Mouse (Mus musculus): Measurements from ENCODE around the gene Zfp114. TPM values are rescaled to one million over a fixed set of nuclear protein-coding genes. Genes with fewer than 3 reads are reported as not detected.

Zfp114 gene
- polyA plus RNA-seq, 1 experiment from 2014 or later, result 10.0 TPM

Other genes with a start within 250 kb of the Zfp114 start
- not detected in 2 replicates for gene Vmn1r179, start 248.1 kb upstream of the Zfp114 start, polyA plus RNA-seq (2015; fragmentation: Nextera tagmentation; extraction: Ambion mirVana)
- not detected in 2 replicates for gene Vmn1r180, start 224.4 kb upstream of the Zfp114 start, polyA plus RNA-seq (2015; fragmentation: Nextera tagmentation; extraction: Ambion mirVana)
- gene Vmn1r181, start 200.4 kb upstream of the Zfp114 start, polyA plus RNA-seq (2015; fragmentation: Nextera tagmentation; extraction: Ambion mirVana), result not detected in 2 replicates
- gene V1rd19, start 173.4 kb upstream of the Zfp114 start, polyA plus RNA-seq (2015; fragmentation: Nextera tagmentation; extraction: Ambion mirVana), result not detected in 2 replicates
- not detected in 2 replicates for gene Vmn1r183, start 121.8 kb upstream of the Zfp114 start, polyA plus RNA-seq (2015; fragmentation: Nextera tagmentation; extraction: Ambion mirVana)
- 44.0 and 46.7 TPM in 2 replicates for gene Zfp180, start 93.1 kb upstream of the Zfp114 start, polyA plus RNA-seq (2015; fragmentation: Nextera tagmentation; extraction: Ambion mirVana)
- 10.5 and 12.7 TPM in 2 replicates for gene Zfp112, start 62.7 kb upstream of the Zfp114 start, polyA plus RNA-seq (2015; fragmentation: Nextera tagmentation; extraction: Ambion mirVana)
- 26.9 and 31.5 TPM in 2 replicates for gene Zfp235, start 40.9 kb upstream of the Zfp114 start, polyA plus RNA-seq (2015; fragmentation: Nextera tagmentation; extraction: Ambion mirVana)
- gene Zfp111, start 36.4 kb downstream of the Zfp114 start, polyA plus RNA-seq (2015; fragmentation: Nextera tagmentation; extraction: Ambion mirVana), result 7.2 and 7.4 TPM in 2 replicates
- 5.5 and 6.2 TPM in 2 replicates for gene Zfp109, start 62.5 kb downstream of the Zfp114 start, polyA plus RNA-seq (2015; fragmentation: Nextera tagmentation; extraction: Ambion mirVana)
- 5.7 and 6.3 TPM in 2 replicates for gene Zfp108, start 79.7 kb downstream of the Zfp114 start, polyA plus RNA-seq (2015; fragmentation: Nextera tagmentation; extraction: Ambion mirVana)
- gene Zfp93, start 95.4 kb downstream of the Zfp114 start, polyA plus RNA-seq (2015; fragmentation: Nextera tagmentation; extraction: Ambion mirVana), result 11.7 and 12.8 TPM in 2 replicates
- gene Zfp61, start 126.2 kb downstream of the Zfp114 start, polyA plus RNA-seq (2015; fragmentation: Nextera tagmentation; extraction: Ambion mirVana), result 56.0 and 56.3 TPM in 2 replicates
- gene Zfp94, start 141.6 kb downstream of the Zfp114 start, polyA plus RNA-seq (2015; fragmentation: Nextera tagmentation; extraction: Ambion mirVana), result 25.9 and 26.6 TPM in 2 replicates
- not detected in 2 replicates for gene Tescl, start 158.9 kb downstream of the Zfp114 start, polyA plus RNA-seq (2015; fragmentation: Nextera tagmentation; extraction: Ambion mirVana)
- not detected in 2 replicates for gene Lypd5, start 174.1 kb downstream of the Zfp114 start, polyA plus RNA-seq (2015; fragmentation: Nextera tagmentation; extraction: Ambion mirVana)
- 0.63 and 0.80 TPM in 2 replicates for gene Kcnn4, start 195.2 kb downstream of the Zfp114 start, polyA plus RNA-seq (2015; fragmentation: Nextera tagmentation; extraction: Ambion mirVana)
- gene Smg9, start 224.6 kb downstream of the Zfp114 start, polyA plus RNA-seq (2015; fragmentation: Nextera tagmentation; extraction: Ambion mirVana), result 30.3 and 35.2 TPM in 2 replicates

Measured in forebrain, embryonic 16.5 days (tissue).